Mouse (Mus musculus) hindbrain, embryonic 14.5 days (tissue): ENCODE results near the gene Gabrp. TPM values are rescaled to one million over a fixed set of nuclear protein-coding genes. Genes with fewer than 3 reads are reported as not detected.

Experiments used
- ATAC-seq: fragments of 200-750 bp; cut with Nextera tagmentation; 2 replicates; pipeline ENCODE4 v1.8.0; 2017; ENCODE audit warnings: moderate number of reproducible peaks, mild to moderate bottlenecking, moderate TSS enrichment, moderate library complexity; ENCODE audit not compliant: low FRiP score
- DNase-seq: peaks from one replicate; pipeline ENCODE4 v3.0.0-alpha.2; 2015; ENCODE audit warnings: low spot score
- H3K27ac ChIP-seq: fragments of 300-500 bp; sonication (generic); 2 replicates; pipeline ENCODE4 v1.5.1; 2014; ENCODE audit warnings: mild to moderate bottlenecking, moderate library complexity
- H3K27me3 ChIP-seq: fragments of 300-500 bp; sonication (generic); 2 replicates; pipeline ENCODE4 v1.6.1; 2014; ENCODE audit warnings: mild to moderate bottlenecking, low read length, mixed read lengths; ENCODE audit not compliant: control insufficient read depth, insufficient read depth
- H3K36me3 ChIP-seq: fragments of 300-500 bp; sonication (generic); replicated peaks from 2 replicates; pipeline ENCODE4 v1.6.1; 2014; ENCODE audit not compliant: control insufficient read depth, insufficient read depth
- H3K4me1 ChIP-seq: fragments of 300-500 bp; sonication (generic); replicated peaks from 2 replicates; pipeline ENCODE4 v1.6.1; 2014; ENCODE audit warnings: antibody characterized with exemption, low read length, mixed read lengths; ENCODE audit not compliant: control insufficient read depth, insufficient read depth
- H3K4me2 ChIP-seq: fragments of 300-500 bp; sonication (generic); replicated peaks from 2 replicates; pipeline ENCODE4 v1.6.1; 2014; ENCODE audit warnings: mild to moderate bottlenecking, moderate library complexity
- H3K4me3 ChIP-seq: fragments of 300-500 bp; sonication (generic); replicated peaks from 2 replicates; pipeline ENCODE4 v1.5.1; 2014; ENCODE audit warnings: mild to moderate bottlenecking, low read length
- H3K9ac ChIP-seq: fragments of 300-500 bp; sonication (generic); 2 replicates; pipeline ENCODE4 v1.6.1; 2014
- H3K9me3 ChIP-seq: fragments of 300-500 bp; sonication (generic); 2 replicates; pipeline ENCODE4 v1.6.1; 2016; ENCODE audit warnings: low read length; ENCODE audit not compliant: control insufficient read depth
- WGBS: fragments of 180-500 bp; shearing (Covaris S2); extraction: QIAGEN DNeasy Blood & Tissue Kit; methylation state at CpG from one replicate; pipeline ENCODE4 v1.1.7; 2014; 5-methylcytosine and 5-hydroxymethylcytosine counted together
- polyA plus RNA-seq: library from polyadenylated mRNA; unstranded; fragments of >200 nt; fragmentation: Nextera tagmentation; extraction: Ambion mirVana; gene quantifications from 2 replicates; pipeline ENCODE4 v1.2.1, GENCODE M21; 2014

Gene Gabrp
- polyA plus RNA-seq, 1 experiment from 2014 or later, result not detected

GRCm38 (mm10) chr11:33537390-33538125 lies 41.2 kb downstream of the Gabrp start:
- Histone ChIP-seq H3K27me3 (no peaks in the 10 kb centered on the region), H3K27ac (no peak overlapping the region), H3K4me3 (no peak overlapping the region), H3K9ac (no peak overlapping the region), H3K4me1 (no peaks in the 10 kb centered on the region), H3K4me2 (no peak overlapping the region), H3K9me3 (no peaks in the 10 kb centered on the region), H3K36me3 (no peaks in the 10 kb centered on the region)
- WGBS, result 82% methylated on average over 5 of the region's 5 CpGs
- ATAC-seq (no peak), DNase-seq (no peak)

GRCm38 (mm10) chr11:33536636-33537035 lies 42.1 kb downstream of the Gabrp start:
- Histone ChIP-seq H3K4me3 (no peak overlapping the region), H3K9ac (no peak overlapping the region), H3K36me3 (no peaks in the 10 kb centered on the region), H3K27me3 (no peaks in the 10 kb centered on the region), H3K4me1 (no peaks in the 10 kb centered on the region), H3K9me3 (no peaks in the 10 kb centered on the region), H3K27ac (no peak overlapping the region), H3K4me2 (no peak overlapping the region)
- no peak for DNase-seq
- 92% methylated on average over 3 of the region's 3 CpGs for WGBS
- no peak for ATAC-seq

GRCm38 (mm10) chr11:33534541-33534940 lies 44.2 kb downstream of the Gabrp start:
- 92% methylated on average over 4 of the region's 4 CpGs for WGBS

GRCm38 (mm10) chr11:33533577-33533976 lies 45.2 kb downstream of the Gabrp start:
- no peak overlapping the region for H3K27ac ChIP-seq
- 79% methylated on average over 3 of the region's 3 CpGs for WGBS

More at GRCm38 (mm10) chr11:33534541-33534940, 44.2 kb downstream of the Gabrp start:
- no peak overlapping the region for H3K27ac ChIP-seq
- no peaks in the 10 kb centered on the region for H3K36me3 ChIP-seq
- no peak overlapping the region for H3K9ac ChIP-seq
- no peak overlapping the region for H3K4me2 ChIP-seq
- no peaks in the 10 kb centered on the region for H3K9me3 ChIP-seq
- no peak for DNase-seq
- no peak for ATAC-seq
- no peaks in the 10 kb centered on the region for H3K27me3 ChIP-seq
- H3K4me1 ChIP-seq, result no peaks in the 10 kb centered on the region
- no peak overlapping the region for H3K4me3 ChIP-seq

GRCm38 (mm10) chr11:33529576-33529975 lies 49.2 kb downstream of the Gabrp start:
- no peaks in the 10 kb centered on the region for H3K9me3 ChIP-seq
- H3K4me2 ChIP-seq, result no peak overlapping the region
- WGBS, result 75% methylated on average over 2 of the region's 2 CpGs
- H3K4me1 ChIP-seq, result no peaks in the 10 kb centered on the region
- H3K27ac ChIP-seq, result no peak overlapping the region
- no peak overlapping the region for H3K4me3 ChIP-seq
- ATAC-seq (no peak), DNase-seq (no peak)
- H3K27me3 ChIP-seq, result no peaks in the 10 kb centered on the region
- no peak overlapping the region for H3K9ac ChIP-seq
- H3K36me3 ChIP-seq, result no peaks in the 10 kb centered on the region

More at GRCm38 (mm10) chr11:33533577-33533976, 45.2 kb downstream of the Gabrp start:
- no peak overlapping the region for H3K9ac ChIP-seq
- no peaks in the 10 kb centered on the region for H3K9me3 ChIP-seq
- no peak overlapping the region for H3K4me3 ChIP-seq
- H3K4me2 ChIP-seq, result no peak overlapping the region
- ATAC-seq (no peak), DNase-seq (no peak)
- H3K27me3 ChIP-seq, result no peaks in the 10 kb centered on the region
- H3K36me3 ChIP-seq, result no peaks in the 10 kb centered on the region
- no peaks in the 10 kb centered on the region for H3K4me1 ChIP-seq

GRCm38 (mm10) chr11:33513376-33513991 lies 65.3 kb downstream of the Gabrp start, which contains the start of gene Ranbp17:
Gene Ranbp17 (minus strand): TSS chr11:33513746.
- Histone ChIP-seq H3K36me3 (no peaks in the 10 kb centered on the region), H3K4me2 (peak within 1 kb of the TSS; percentile 67), H3K27ac (peak within 1 kb of the TSS; percentile 89), H3K4me1 (peaks cover 6% of the 10 kb centered on the region), H3K9me3 (no peaks in the 10 kb centered on the region), H3K27me3 (no peaks in the 10 kb centered on the region), H3K4me3 (peak within 1 kb of the TSS; percentile 93), H3K9ac (peak within 1 kb of the TSS; percentile 91)
- peak; percentile 88 for ATAC-seq
- peak; percentile 63 for DNase-seq
- 2% methylated on average over 57 of the region's 72 CpGs for WGBS

GRCm38 (mm10) chr11:33512854-33513375 lies 65.8 kb downstream of the Gabrp start:
- Histone ChIP-seq H3K4me2 (peak overlapping the region; percentile 67), H3K27me3 (no peaks in the 10 kb centered on the region), H3K9me3 (no peaks in the 10 kb centered on the region), H3K4me3 (peak overlapping the region; percentile 93), H3K9ac (peak overlapping the region; percentile 91), H3K27ac (peak overlapping the region; percentile 89), H3K4me1 (peaks cover 6% of the 10 kb centered on the region), H3K36me3 (no peaks in the 10 kb centered on the region)
- peak; percentile 80 for DNase-seq
- peak; percentile 92 for ATAC-seq
- under 1% methylated on average over 40 of the region's 43 CpGs for WGBS

- no peak for ATAC-seq
- Histone ChIP-seq H3K27ac (no peak overlapping the region), H3K4me3 (no peak overlapping the region), H3K27me3 (no peaks in the 10 kb centered on the region), H3K36me3 (no peaks in the 10 kb centered on the region), H3K9me3 (no peaks in the 10 kb centered on the region), H3K4me1 (peaks cover 6% of the 10 kb centered on the region), H3K9ac (no peak overlapping the region), H3K4me2 (no peak overlapping the region)
- DNase-seq, result no peak
Observed at GRCm38 (mm10) chr11:33509401-33509800, 69.4 kb downstream of the Gabrp start.
